Mouse (Mus musculus) macrophage (primary cell): ENCODE measurements around the gene Ptch2. TPM values are rescaled to one million over a fixed set of nuclear protein-coding genes. Genes with fewer than 3 reads are reported as not detected.
A peak's percentile ranks its signal among the peaks of the same experiment; 100 is the strongest.

ENCODE experiments used
- H3K27ac ChIP-seq: fragments of 350-480 bp; formaldehyde crosslinking; 2 replicates; pipeline ENCODE4 v1.9.0; 2021
- H3K36me3 ChIP-seq: fragments of 350-480 bp; formaldehyde crosslinking; 2 replicates; pipeline ENCODE4 v1.9.0; 2021; ENCODE audit errors: inconsistent target
- H3K4me3 ChIP-seq: fragments of 350-480 bp; formaldehyde crosslinking; 2 replicates; pipeline ENCODE4 v1.9.0; 2021; ENCODE audit errors: inconsistent target
- H3K79me2 ChIP-seq: fragments of 350-480 bp; formaldehyde crosslinking; 2 replicates; pipeline ENCODE4 v1.9.0; 2021; ENCODE audit errors: inconsistent target
- WGBS: methylation state at CpG from one replicate; pipeline ENCODE4 v1.1.7; 2026; ENCODE audit warnings: inconsistent platforms; ENCODE audit not compliant: missing documents; 5-methylcytosine and 5-hydroxymethylcytosine counted together
- polyA plus RNA-seq: library from polyadenylated mRNA; stranded (reverse); fragments of 250-400 nt; gene quantifications from 3 replicates; pipeline ENCODE4 v1.2.4, GENCODE M21; 2018; ENCODE audit warnings: inconsistent platforms

Ptch2 gene
- polyA plus RNA-seq, 1 experiment from 2014 or later = not detected

- H3K27ac ChIP-seq = no peak overlapping the region
- H3K36me3 ChIP-seq = no peaks in the 10 kb centered on the region; the same call in 1 of the 2 replicates
- 89% methylated on average over 13 of the region's 13 CpGs for WGBS
- no peak overlapping the region for H3K4me3 ChIP-seq
- H3K79me2 ChIP-seq = no peaks in the 10 kb centered on the region
Observed at GRCm38 (mm10) chr4:117145248-117145647, 49.4 kb downstream of the Ptch2 start.

DNA sequence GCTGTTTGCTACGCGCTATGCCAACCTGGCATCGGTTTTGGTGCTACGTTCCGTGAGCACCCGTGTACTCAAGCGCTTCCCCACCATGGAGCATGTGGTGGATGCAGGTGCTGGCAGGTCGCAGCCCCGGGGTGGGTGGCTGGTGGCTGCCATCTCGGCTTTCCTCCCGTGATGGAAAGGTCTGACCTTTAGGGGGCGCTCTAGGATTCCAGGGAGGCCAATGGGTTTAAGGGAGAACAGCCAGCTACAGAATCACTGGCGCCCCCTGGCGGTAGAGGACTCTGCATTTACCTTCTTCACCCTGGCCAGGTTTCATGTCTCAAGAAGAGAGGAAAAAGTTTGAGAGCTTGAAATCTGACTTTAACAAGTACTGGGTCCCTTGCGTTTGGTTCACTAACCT lies 50.3 kb downstream of the Ptch2 start:
- H3K79me2 ChIP-seq = no peaks in the 10 kb centered on the region
- peaks cover 1% of the 10 kb centered on the region; the same call in 1 of the 2 replicates for H3K36me3 ChIP-seq
- WGBS = 47% methylated on average over 15 of the region's 15 CpGs
- no peak overlapping the region for H3K27ac ChIP-seq
- no peak overlapping the region for H3K4me3 ChIP-seq

DNA sequence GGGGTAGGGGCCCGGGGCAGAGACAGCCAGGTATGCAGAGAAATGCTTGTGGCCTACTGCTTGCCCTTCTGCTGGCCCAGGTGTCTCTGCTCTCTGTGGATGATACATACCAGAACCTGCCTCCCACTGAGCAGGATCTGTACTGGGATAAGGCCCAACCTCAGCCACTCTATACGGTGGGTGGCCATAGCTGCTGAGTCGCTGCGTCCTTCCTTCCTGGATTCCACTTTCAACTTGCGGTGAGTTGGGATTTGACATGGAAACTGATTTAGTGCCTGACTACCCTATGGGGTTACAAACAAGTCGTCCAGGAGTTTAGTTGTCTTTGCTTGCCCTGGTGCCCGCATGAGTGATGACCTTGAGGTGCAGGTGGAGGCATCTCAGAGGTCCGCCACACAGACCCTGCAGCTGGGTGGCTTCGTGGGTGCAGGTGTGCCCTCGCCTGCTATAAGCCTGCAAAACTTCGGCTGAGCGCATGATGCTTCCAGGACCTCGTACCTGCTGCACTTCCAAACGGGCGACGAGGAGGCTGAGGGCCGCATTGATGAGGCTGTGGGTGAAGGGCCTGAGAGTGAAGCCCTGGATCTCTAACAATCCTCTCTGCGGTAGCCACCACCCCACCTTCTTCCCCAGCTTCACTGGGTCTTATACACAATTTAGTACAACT lies 52.3 kb downstream of the Ptch2 start:
- WGBS = 87% methylated on average over 18 of the region's 18 CpGs
- H3K36me3 ChIP-seq = peaks cover 20% of the 10 kb centered on the region; the same call in 1 of the 2 replicates

GRCm38 (mm10) chr4:117148815-117149214 lies 52.9 kb downstream of the Ptch2 start:
- WGBS = 89% methylated on average over 19 of the region's 24 CpGs
- peaks cover 26% of the 10 kb centered on the region; the same call in 1 of the 2 replicates for H3K36me3 ChIP-seq
- H3K27ac ChIP-seq = no peak overlapping the region
- H3K79me2 ChIP-seq = peaks cover 14% of the 10 kb centered on the region
- H3K4me3 ChIP-seq = no peak overlapping the region

More for the DNA sequence above, 52.3 kb downstream of the Ptch2 start:
- H3K79me2 ChIP-seq = peaks cover 7% of the 10 kb centered on the region
- H3K4me3 ChIP-seq = no peak overlapping the region
- H3K27ac ChIP-seq = no peak overlapping the region

DNA sequence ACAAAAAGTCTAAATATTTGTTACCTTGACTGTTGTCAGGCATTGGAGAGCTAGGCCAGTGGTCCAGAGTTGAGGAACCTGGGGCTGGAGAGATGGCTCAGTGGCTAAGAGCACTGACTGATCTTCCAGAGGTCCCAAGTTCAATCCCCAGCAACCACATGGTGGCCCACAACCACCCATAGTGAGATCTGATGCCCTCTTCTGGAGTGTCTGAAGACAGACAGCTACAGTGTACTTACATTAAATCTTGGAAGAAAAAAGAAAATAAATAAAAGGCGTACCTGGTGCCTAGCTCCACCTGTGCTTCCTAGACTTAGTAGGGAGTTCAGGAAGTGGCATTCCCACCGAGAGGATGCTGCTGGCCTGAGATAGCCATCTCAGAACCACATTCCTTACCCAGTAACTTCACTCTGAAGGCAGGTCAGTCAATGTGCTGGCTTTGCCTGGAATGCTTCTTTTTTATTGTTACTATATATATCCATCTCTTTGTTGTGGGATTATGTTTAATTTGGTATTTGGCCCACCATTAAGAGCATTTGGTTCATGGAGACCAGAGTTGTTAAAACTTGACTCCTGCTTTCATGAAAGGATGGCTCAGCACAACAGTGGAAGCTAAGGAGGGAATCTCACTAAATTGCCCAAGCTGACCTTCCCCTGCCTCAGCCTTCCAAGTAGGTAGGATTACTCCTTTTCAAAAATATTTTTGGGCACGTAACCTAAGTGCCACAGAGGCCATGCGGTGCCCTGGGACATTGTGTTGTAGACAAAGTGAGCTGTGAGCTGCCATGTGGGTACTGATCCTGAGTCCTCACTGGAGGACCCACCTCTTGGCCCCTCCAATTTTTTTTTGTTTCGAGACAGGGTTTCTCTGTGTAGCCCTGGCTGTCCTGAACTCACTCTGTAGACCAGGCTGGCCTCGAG lies 53.7 kb downstream of the Ptch2 start:
- Histone ChIP-seq H3K79me2 (peaks cover 21% of the 10 kb centered on the region), H3K4me3 (no peak overlapping the region), H3K27ac (no peak overlapping the region), H3K36me3 (peaks cover 32% of the 10 kb centered on the region; the same call in 1 of the 2 replicates)
- WGBS = 91% methylated on average over 6 of the region's 6 CpGs

GRCm38 (mm10) chr4:117150212-117150733 lies 54.4 kb downstream of the Ptch2 start:
- H3K79me2 ChIP-seq = peaks cover 28% of the 10 kb centered on the region
- WGBS = 86% methylated on average over 6 of the region's 6 CpGs
- peaks cover 32% of the 10 kb centered on the region; the same call in 1 of the 2 replicates for H3K36me3 ChIP-seq
- no peak overlapping the region for H3K4me3 ChIP-seq
- H3K27ac ChIP-seq = no peak overlapping the region

DNA sequence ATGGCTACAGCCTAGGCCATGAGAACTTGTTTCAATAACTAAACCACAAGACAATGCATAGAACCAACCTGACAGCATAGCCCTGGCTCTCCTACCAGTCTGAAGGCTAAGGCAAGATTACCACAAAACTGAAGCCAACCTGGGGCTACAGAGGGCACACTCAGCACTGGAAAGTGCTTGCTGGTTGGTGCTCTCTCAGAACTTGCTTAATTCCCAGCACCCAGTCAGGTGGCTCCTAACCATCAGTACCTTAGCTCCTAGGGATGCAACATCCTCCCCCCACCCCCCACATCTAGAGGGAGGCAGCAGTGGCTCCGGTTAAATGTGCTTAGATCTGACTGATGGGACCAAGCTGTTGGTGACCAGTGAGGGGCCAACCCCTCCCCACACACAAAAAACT lies 55.5 kb downstream of the Ptch2 start:
- Histone ChIP-seq H3K79me2 (peaks cover 31% of the 10 kb centered on the region), H3K4me3 (no peak overlapping the region), H3K27ac (no peak overlapping the region), H3K36me3 (peaks cover 32% of the 10 kb centered on the region; the same call in 1 of the 2 replicates)
- WGBS = 67% methylated on average over 1 of the region's 1 CpGs

- peaks cover 31% of the 10 kb centered on the region for H3K79me2 ChIP-seq
- H3K27ac ChIP-seq = no peak overlapping the region
- H3K36me3 ChIP-seq = peaks cover 32% of the 10 kb centered on the region; the same call in 1 of the 2 replicates
- WGBS = 92% methylated on average over 5 of the region's 5 CpGs
- no peak overlapping the region for H3K4me3 ChIP-seq
Observed at GRCm38 (mm10) chr4:117152714-117153113, 56.8 kb downstream of the Ptch2 start.

- WGBS = 3% methylated on average over 44 of the region's 44 CpGs
- H3K36me3 ChIP-seq = peaks cover 32% of the 10 kb centered on the region; the same call in 1 of the 2 replicates
- peaks cover 31% of the 10 kb centered on the region for H3K79me2 ChIP-seq
- H3K27ac ChIP-seq = peak overlapping the region; percentile 58
- peak overlapping the region; percentile 85 for H3K4me3 ChIP-seq
Observed at GRCm38 (mm10) chr4:117155020-117155791, 59.3 kb downstream of the Ptch2 start.

- Histone ChIP-seq H3K79me2 (peaks cover 31% of the 10 kb centered on the region), H3K36me3 (peaks cover 32% of the 10 kb centered on the region; the same call in 1 of the 2 replicates), H3K4me3 (peak within 1 kb of the TSS; percentile 85), H3K27ac (peak within 1 kb of the TSS; percentile 58)
- 1% methylated on average over 31 of the region's 52 CpGs for WGBS
Observed at GRCm38 (mm10) chr4:117155792-117156355, 60.0 kb downstream of the Ptch2 start, which contains the start of gene Rps8. Gene Rps8 (minus strand): TSS chr4:117156243.

DNA sequence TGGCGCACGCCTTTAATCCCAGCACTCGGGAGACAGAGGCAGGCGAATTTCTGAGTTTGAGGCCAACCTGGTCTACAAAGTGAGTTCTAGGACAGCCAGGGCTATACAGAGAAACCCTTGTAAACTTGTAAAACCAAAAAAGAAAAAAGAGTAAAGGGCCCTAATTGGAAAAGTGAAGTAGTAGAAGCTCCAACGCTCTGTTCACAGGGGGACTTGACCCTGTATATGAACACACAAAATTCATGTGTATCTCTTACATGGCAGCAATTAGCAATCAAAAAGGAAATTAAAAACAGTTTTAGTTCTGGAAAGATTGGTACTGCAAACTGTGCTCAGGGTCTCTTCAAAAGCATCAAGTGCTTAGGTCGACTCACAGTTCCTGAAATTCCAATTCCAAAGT lies 60.5 kb downstream of the Ptch2 start:
- WGBS = 29% methylated on average over 6 of the region's 6 CpGs
- H3K27ac ChIP-seq = peak overlapping the region; percentile 29; the same call in 1 of the 2 replicates
- H3K36me3 ChIP-seq = peaks cover 29% of the 10 kb centered on the region; the same call in 1 of the 2 replicates
- peak overlapping the region; percentile 34 for H3K4me3 ChIP-seq
- H3K79me2 ChIP-seq = peaks cover 31% of the 10 kb centered on the region

DNA sequence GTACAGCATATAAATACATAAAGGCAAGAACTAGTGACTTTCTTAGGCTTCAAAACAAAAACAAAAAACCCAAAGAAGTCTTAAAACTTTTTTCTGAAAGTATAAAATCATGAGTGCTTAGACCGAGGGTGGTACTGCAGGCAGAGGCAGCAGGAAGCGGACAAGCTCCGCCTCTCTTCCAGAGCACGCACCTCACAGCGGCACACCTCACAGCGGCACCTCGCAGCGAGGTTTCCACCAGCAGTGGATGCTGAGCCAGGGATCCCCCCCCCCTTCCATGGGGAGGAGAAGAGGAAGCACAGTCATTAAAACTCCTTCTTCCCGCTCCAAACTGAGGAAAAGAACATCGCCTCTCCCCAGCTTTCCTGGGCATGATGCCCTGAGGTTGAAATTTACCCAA lies 63.8 kb downstream of the Ptch2 start:
- Histone ChIP-seq H3K27ac (no peak overlapping the region), H3K79me2 (peaks cover 9% of the 10 kb centered on the region), H3K4me3 (no peak overlapping the region), H3K36me3 (no peaks in the 10 kb centered on the region)
- WGBS = 90% methylated on average over 9 of the region's 10 CpGs

DNA sequence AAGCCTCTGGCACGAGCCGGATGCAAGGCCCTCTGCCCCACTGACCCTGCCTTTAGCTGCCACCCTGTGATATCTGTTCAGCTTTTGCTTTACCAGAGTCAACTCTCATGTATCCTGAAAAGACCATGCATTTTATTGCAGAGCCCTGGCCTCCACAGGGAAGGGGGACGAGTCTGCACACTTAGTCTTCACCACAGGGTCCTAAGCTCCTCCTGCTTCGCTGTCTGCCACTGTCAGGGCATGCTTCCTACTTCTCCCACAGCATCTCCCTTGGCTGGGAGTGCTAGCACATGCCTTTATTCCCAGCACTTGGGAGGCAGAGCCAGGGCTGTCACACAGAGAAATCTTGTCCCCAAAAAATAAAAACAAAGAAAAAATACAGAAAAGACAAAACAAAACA lies 65.3 kb downstream of the Ptch2 start:
- Histone ChIP-seq H3K4me3 (no peak overlapping the region), H3K36me3 (no peaks in the 10 kb centered on the region), H3K27ac (no peak overlapping the region), H3K79me2 (no peaks in the 10 kb centered on the region)
- 84% methylated on average over 4 of the region's 4 CpGs for WGBS
